Mouse (Mus musculus) megakaryocyte-erythroid progenitor cell, adult 5-6 weeks (primary cell): ENCODE measurements around the gene Psmb5. TPM values are rescaled to one million over a fixed set of nuclear protein-coding genes. Genes with fewer than 3 reads are reported as not detected.
A peak's percentile ranks its signal among the peaks of the same experiment; 100 is the strongest.
"Not testable (repeated sequence)": the region's sequence is repeated elsewhere in the genome, so short reads cannot be mapped to it uniquely, and the experiment has no call there.

ENCODE experiments used
- ATAC-seq: replicated peaks from 2 replicates; pipeline ENCODE4 v1.8.0; 2016; ENCODE audit warnings: mild to moderate bottlenecking, inconsistent platforms; ENCODE audit not compliant: severe bottlenecking, poor library complexity, low FRiP score, low TSS enrichment
- total RNA-seq, 2 experiments: library from RNA; stranded (forward) in 1 of 2; stranded (reverse) in 1 of 2; fragments of 200-1000, 215-1000 nt in 1 of 2; fragments of >200 nt in 1 of 2; fragmentation: Nextera tagmentation in 1 of 2; gene quantifications; 2 replicates each; pipeline ENCODE4 v1.2.3; 2014 to 2017

The Psmb5 gene
- total RNA-seq, 2 experiments from 2014 or later, result 75.5 to 258 TPM

DNA sequence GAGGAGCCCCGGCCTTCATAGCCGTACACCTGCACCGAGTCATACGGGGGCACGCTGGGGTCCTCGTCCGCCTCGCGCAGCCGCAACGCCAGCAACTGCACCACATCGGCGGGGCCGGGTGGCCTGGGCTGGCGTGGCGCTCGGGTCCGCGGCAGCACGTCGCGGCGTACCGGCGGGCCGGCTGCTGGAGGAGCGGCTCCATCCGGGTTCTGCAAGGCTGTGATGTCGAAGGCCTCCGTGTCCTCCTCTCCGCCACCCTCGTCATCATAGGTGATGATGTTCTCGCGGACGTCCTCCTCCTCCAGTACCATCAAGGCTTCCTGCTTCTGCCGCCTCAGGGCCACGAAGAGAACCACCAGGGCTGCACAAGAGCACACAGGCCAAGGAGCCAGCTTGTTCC lies 14.4 kb upstream of the Psmb5 start:
- ATAC-seq, result no peak

DNA sequence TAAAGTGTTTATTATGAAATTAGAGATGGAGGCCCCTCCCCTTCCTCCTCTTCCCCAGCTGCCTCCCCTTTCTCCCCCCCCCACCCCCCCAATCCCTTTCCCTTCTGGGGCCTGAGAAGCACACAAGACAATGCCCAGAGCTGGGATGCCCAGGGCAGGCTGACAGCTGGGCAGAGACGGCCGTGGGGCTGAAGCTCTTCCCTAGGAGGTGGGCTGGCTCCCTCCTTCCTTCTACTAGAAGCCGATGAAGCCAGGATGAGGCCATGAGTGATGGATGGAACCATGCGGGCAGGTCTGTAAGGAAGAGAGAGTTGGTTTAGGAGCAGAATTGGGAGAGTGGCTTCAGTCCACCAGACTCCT lies 13.4 kb upstream of the Psmb5 start:
- ATAC-seq, result no peak

DNA sequence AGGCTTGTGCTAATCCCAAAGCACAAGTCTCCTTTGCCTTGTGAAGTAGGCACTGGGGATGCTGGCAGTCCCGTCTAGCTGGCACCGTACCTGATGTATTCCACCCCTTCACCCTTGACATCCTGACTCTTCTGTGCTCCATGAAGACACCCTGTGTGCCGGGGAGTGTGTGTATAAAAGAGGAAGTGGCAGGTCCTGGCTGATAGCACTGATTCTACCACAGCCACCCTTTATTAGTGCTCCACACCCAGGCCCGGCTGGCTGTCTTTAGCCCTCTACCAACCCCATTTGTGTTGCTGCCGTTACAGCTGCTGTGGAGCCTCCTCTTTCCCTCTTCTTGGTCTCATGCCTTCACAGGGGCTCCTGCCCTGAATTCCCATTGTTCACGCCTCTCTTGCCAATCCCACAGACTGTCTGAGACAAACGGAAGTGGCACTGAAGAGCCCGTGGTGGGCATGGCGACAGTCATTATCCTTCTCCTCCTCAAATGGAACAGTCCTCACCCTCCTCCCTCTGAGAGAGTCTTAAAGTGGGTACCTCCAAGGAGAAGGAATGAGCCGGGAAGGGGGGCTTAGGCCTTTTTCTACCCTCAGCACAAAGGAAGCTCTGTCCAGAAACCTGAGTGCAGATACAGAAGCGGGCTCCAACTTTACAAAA lies 12.9 kb upstream of the Psmb5 start:
- ATAC-seq, result peak; percentile 35; the same call in 1 of the 2 replicates

DNA sequence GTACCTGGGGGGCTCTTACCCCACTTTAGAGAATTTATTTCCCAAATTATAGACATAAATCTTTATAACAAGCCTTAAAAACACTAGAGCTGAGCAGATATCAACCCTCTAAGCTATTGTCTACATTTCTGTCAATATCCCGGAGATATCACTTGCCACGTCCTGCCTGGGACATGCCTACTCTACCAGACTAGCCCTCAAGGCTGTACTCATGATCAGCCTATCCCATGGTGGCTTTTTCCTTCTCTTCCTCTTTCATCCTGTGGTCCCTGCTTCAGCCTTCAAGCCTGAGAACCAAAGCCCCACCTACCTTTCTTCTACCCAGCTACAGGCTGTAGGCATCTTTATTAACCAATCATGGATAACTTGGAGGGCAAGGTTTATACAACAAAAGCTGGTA lies 12.0 kb upstream of the Psmb5 start:
- no peak for ATAC-seq

DNA sequence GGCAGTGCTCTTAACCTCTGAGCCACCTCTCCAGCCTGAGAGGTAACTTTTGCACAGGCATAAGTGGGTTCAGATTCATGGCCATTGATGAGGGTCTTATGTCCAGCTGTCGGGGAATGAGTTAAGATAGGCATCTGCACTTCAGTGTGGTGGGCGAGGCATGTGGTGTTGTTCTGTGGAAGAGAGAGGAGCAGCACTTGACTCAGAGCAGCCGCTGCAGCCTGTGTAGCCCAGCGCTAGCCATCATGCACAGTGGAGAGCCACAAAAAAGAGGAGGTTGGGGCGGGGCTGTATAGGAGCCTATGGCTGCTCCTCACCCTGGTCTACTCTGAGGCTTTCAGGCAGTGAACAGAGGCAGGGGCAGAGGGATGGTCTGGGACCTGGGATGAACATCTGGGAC lies 10.3 kb upstream of the Psmb5 start:
- peak; percentile 23; the same call in 1 of the 2 replicates for ATAC-seq

DNA sequence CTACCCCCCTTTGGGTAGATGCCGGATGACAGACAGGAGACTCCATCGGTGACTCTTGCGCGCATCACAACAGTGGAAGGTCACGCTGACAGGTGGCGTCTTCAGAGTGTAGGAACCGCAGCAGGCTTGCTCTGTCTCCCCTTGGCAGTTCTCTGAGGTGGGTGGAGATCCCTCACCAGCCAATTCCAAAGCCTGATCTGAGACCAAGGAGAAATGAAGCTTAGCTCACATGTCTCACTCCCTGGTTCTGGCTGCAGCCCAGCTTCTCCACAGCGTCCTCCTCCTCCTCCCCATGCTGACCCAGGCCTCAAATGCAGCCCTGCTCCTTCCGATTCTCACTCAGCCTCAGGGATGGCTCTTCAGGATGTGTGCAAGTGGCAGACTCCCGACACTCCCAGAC lies 7.2 kb upstream of the Psmb5 start:
- ATAC-seq, result no peak

DNA sequence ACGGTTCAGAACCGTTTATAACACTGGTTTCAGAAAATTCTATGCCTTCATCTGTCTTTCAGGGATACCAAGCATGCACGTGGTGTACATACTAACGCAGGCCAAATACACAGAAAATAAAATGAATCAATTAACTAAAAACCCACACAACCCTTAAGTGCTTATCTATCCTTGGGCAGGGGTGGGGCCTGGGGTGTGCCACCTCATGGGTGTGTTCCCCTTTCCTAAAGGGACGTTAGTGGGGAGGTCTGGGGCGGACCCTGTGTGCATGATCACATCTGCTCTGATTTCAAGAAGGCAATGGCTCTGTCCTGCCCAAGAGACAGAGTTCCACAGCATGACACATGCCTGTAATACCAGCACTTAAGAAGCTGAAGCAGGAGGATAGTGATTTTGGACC lies 5.5 kb upstream of the Psmb5 start:
- ATAC-seq, result peak; percentile 77

DNA sequence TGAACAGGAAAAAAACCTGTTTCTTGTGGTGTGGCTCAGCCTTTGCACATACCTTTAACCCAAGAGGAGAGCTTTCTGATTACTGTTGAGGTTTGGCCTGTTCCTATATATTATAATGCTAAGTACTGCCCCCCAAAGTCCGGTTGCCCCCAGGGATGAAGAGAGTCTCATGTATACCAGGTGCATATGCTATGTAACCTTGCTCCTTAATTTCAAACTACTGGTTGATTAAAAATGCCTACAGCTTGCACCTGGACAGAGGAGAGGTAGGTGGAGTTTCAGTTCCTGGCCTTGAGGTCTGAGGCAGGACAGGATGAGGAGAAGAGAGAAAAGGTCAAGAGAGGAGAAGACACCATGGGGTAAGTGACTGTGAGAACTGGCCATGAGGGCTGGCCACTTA lies 3.3 kb upstream of the Psmb5 start, which contains the start of gene Psmb11:
Gene Psmb11, plus strand, starts transcription at position 301 of the 400 bp plus-strand sequence.
- no peak for ATAC-seq

DNA sequence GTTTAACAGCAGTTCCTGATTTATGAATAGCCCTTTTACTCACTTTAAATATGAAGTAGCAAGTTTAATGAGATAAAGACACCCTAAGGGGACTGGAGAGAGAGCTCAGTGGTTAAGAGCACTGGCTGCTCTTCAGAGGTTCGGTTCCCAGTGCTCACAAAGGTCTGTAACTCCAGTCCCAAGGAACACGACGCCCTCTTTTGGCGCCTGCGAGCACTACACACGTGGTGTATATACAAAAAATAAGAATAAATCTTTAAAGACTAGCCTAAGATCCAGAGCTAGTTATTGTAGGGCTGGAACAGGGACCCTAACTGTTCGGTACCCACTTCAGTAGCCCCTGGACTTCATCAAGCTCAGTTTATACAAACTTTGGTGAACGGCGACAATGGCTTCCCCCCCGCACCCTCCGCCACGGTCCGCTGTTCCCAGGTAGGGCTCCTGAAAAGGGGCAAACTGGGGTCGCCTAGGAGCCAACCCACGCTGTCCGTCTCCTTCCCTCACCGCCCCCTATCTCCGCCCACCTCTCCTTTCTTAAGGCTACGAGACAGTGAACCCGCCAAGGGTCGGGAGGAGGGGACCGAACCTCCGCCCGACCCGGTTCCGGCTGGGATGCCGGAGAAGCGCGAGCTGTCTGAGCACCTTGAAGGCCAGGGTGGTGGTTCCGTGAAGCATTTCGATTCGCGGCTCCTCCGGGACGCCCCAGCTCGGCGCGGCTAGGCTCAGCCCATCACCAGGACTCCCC lies 498 bp downstream of the Psmb5 start:
- ATAC-seq, result peak; percentile 67

DNA sequence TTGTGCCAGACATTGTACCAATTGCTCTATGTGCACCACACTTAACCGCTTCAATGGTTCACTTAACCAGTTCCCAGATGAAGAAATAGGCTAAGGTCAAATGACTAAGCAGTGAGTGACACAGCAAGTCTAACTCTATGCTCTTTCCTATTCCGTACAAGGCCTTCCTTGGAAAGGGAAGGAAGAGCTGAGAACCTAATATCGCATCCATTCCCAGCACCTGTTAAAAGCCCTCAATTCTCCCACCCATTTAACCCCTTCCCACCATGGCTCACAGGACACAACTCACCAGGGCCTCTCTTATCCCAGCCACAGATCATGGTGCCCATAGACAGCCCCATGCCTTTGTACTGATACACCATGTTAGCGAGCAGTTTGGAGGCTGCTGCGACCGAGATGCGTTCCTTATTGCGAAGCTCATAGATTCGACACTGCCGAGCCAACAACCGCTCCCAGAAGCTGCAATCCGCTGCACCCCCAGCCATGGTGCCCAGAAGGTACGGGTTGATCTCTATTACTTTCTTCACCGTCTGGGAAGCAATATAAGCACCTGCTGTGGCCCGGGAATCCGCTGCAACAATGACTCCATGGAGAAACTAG lies 1.5 kb downstream of the Psmb5 start:
- no peak for ATAC-seq

DNA sequence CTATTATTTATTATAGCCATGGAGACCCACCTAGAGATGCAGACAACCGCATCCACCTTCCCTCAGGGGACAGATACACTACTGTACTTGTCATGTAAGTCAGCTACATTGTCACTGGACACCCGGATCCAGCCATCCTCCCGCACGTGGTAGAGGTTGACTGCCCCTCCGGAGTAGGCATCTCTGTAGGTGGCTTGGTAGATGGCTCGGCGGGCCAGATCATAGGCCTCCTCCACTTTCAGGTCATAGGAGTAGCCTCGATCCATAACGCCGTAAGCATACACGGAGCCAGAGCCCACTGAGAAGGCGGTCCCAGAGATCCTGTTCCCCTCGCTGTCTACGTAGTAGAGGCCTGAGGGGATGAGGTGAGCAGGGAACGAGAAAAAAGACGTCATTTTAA lies 3.7 kb downstream of the Psmb5 start:
- ATAC-seq, result not testable (repeated sequence)

DNA sequence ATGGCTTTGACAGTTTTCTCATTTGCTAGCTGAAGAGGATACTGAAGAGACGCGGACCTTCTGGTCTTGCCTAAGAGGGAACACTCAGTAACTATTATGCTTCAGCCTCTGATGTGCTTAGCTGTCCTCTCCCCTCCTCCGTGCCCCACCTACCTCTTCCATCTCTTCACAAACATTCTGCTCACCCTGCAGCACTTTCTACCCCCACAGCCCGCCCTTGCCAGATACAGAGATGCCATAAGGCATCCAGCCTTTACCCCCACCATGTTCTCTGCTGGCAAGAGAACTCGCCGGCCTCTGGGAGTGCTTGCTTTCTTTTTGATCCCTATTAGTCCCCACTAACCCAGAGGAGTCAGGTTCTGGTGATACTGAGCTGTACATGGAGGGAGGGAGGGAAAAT lies 7.2 kb downstream of the Psmb5 start:
- ATAC-seq, result no peak

DNA sequence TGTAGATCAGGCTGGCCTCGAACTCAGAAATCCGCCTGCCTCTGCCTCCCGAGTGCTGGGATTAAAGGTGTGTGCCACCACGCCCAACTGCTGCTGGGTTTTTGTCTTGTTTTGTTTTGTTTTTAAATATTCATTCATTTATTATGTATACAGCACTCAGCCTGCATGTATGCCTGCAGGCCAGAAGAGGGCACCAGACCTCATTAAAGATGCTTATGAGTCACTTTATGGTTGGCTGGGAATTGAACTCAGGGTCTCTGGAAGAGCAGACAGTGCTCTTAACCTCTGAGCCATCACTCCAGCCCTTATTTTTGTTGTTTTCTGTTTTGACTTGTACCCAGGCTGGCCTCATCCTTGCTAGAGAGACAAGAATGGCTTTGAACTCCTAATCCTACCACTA lies 7.9 kb downstream of the Psmb5 start:
- no peak for ATAC-seq

DNA sequence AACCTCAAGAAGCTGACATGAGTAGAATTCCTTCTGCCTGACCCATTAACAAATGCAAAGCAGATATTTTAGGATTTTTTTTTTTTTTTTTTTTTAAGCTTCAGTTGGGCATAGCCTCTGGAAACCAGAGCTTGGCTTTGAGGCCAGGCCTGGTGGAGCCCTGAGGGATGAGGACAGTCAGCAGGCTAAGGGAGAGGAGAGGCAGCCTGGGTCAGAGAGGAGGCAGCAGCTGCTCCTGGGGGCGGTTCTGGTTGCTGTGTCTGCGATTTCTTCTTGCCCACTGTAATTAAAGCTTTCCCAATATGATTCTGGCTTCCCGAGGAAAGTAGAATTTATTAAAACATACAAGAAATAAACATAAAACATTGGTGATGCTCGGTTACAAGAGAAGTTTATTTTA lies 8.6 kb downstream of the Psmb5 start:
- ATAC-seq, result no peak

DNA sequence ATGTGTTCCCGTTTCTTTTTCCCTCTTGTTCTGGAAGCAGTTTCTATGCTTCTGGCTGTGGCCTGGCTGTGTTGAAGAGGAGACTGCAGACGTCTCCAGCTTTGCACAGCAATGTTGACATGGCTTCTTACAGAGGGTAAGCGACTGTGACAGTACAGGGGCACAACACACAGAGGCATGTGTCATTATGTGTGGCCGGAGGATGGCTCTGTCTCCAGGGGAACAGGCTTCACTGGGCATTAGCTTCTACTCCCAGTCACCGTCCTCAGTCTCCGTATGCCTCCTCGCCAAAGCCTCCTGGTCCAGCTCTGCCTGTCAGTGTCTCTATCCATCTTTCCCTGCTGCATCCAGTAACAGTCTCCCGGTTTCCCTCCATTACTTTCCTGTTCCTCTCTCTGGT lies 10.6 kb downstream of the Psmb5 start:
- ATAC-seq, result no peak

DNA sequence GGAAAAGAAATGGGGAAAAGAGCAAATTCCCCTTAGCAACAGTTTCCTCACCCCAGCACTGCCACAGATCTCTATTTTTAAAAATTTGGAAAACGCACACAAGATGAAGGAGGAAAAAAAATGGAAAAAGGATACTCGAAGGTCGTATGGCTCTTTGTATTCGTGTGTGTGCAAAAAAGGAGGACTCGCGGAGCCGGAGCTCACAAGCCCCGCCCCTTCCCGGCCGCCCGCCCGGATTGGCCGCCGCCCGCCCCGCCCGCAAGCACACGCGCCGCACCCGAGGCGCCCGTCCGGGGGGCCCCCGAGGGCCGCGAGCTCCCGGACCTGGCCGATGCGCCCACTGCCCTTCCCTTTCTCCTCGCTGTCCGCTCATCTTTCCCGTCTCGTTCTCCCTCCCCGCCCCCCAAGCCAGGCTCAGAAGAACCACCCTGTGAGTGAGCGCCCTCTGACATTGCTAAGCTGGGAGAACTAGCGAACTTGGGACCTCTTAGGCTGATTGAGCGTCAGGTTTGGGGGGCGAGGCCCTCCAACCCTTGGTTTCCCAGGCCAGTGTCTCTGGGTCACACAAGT lies 12.0 kb downstream of the Psmb5 start, which contains the start of gene 4931414P19Rik:
Gene 4931414P19Rik, minus strand, starts transcription at position 242 of the 570 bp plus-strand sequence.
- no peak; the same call in 1 of the 2 replicates for ATAC-seq

DNA sequence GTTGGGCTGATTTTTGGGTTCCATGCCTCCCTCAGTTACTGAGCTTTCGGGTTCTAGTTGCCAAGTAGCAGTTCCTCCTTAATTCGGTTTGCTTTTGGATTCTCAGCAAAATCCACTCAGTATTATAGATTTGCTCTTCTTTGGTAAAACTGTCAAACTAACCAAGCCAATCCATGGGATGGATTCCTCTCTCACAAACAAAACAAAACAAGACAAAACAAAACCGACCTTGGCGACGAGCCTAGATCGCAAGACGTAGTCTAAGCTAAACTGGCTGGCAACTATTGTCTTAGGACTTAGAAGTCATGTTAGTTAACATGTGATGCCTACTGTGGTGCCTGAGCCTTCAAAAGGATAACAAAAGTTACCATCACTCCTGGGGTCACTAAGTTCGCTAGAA lies 14.1 kb downstream of the Psmb5 start:
- no peak for ATAC-seq

DNA sequence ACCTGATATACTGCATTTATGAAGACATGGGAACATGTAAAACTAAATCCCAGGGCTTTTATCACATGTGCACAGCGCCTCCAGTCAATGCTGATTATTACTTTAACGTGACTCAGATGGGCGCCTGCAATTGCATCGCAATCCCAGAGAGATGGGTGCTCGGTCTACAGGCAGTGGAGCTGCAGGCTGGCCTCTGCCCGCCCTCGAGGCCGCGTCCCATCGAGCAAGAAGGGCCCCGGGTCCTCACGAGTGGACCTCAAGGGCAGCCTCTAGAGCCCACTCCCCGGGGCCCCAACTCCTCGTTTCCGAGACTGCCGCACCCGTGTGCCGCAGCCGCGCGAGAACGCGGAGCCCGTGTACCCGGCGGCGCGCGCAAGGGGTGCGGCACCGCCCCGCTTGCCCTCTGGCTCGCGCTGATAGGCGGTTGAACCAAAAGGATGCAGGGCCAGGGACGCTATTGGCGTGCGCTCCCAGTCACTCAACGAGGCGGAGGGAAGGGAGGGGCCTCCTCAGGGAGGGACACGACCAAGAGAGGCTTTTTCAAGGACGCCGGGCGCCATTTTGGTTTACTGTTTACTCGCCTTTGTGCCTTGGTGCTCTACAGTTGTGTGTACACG lies 14.7 kb downstream of the Psmb5 start:
- peak; percentile 98 for ATAC-seq

DNA sequence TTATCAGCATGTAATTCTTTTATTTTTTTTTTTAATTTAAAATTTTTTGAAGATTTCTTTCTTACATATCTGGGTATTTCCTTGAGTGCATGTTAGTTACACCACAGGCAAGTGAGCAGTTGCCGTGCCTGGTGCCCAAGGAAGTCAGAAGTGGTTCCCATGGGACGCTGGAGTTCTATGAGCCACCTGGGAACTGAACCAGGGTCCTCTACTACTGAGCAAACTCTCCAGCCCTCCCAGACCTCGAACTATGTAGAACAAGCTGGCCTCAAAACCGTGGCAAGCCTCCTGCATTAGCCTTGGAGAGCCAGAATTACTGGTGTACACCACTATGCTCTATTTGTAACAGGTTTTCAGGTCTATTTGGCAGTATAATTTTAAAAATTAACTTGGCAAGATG lies 15.2 kb downstream of the Psmb5 start:
- ATAC-seq, result peak; percentile 4; the same call in 1 of the 2 replicates

DNA sequence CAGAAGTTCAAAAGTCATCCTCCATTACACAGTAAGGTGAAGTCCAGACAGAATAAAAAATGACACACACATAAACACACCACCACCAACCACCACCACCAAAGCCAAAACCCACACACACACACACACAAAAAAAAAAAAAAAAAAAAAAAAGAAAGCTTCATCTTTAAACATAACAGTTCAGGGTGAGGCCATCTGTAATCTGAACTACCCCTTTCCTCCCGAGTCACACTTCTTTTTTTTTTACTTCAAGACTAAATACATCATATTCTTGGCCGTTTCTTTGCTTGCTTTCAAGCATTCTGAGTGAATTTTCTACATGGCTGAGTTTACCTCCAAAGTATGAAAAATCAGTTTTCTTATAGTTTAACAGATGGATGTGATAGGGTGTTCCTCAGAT lies 16.2 kb downstream of the Psmb5 start:
- ATAC-seq, result no peak
